ENCODE assay signal across 7 mouse cellular contexts in genomic region chr9:119092473-119093418, GRCm38 (mm10). TPM values are rescaled to one million over a fixed set of nuclear protein-coding genes. Genes with fewer than 3 reads are reported as not detected.
DNase-seq lines count a peak whose midpoint lies in the region; ATAC-seq and TF ChIP-seq lines count a peak whose summit lies in the region.

No protein-coding gene starts in this region.

- peak; percentile 67 for DNase-seq in urinary bladder, postnatal 14 days (ENCODE audit: low spot score)
- DNase-seq in urinary bladder, postnatal 4 days (ENCODE audit: low spot score in 2 of 2): no peak
- peak; percentile 60 to 73 for DNase-seq in heart, adult 9 months (ENCODE audit: low spot score in 2 of 2)
- peak; percentile 39 to 62 for DNase-seq in kidney, postnatal 25 days
- DNase-seq in midbrain, embryonic 11.5 days (ENCODE audit: low spot score, missing footprints): peak; percentile 95
- no peak for DNase-seq in layer of hippocampus, postnatal 14 days (ENCODE audit: low spot score in 2 of 2)

- H3K27me3 ChIP-seq in midbrain, embryonic 11.5 days (ENCODE audit: control insufficient read depth, insufficient read depth, low read length): peaks cover 23% of the 10 kb centered on the region

- H3K9me3 ChIP-seq in midbrain, embryonic 11.5 days (ENCODE audit: control insufficient read depth, low read length): no peaks in the 10 kb centered on the region

- ATAC-seq in midbrain, embryonic 11.5 days (ENCODE audit: low FRiP score): no peak

- H3K4me2 ChIP-seq in midbrain, embryonic 11.5 days: peak overlapping the region; percentile 76

- no peaks in the 10 kb centered on the region for H3K36me3 ChIP-seq in midbrain, embryonic 11.5 days (ENCODE audit: control insufficient read depth, insufficient read depth, low read length)

- 4% methylated on average over 45 of the region's 45 CpGs for WGBS in midbrain, embryonic 11.5 days

- peaks cover 5% of the 10 kb centered on the region; the same call in 1 of the 2 replicates for H3K4me1 ChIP-seq in cortical plate, adult 2 months (ENCODE audit: control insufficient read depth, insufficient read depth, low read length)
- H3K4me1 ChIP-seq in midbrain, embryonic 11.5 days (ENCODE audit: control insufficient read depth, insufficient read depth, low read length): peaks cover 15% of the 10 kb centered on the region

- peak overlapping the region; percentile 73 for H3K27ac ChIP-seq in cortical plate, adult 2 months (ENCODE audit: insufficient read depth, low read length)
- no peak overlapping the region for H3K27ac ChIP-seq in midbrain, embryonic 11.5 days (ENCODE audit: low read depth, low read length)

- peak overlapping the region; percentile 61 for H3K9ac ChIP-seq in midbrain, embryonic 11.5 days (ENCODE audit: low read length)

- TF ChIP-seq CTCF in cortical plate, adult 2 months (IDR thresholded peaks at IDR 0.05; ENCODE audit: extremely low read depth, insufficient read depth, low read length): no peak

- TF ChIP-seq POLR2A in cortical plate, adult 2 months (IDR thresholded peaks at IDR 0.05; ENCODE audit: extremely low read depth, insufficient read depth, low read length): no peak

- peak overlapping the region; percentile 53 for H3K4me3 ChIP-seq in cortical plate, adult 2 months (ENCODE audit: insufficient read depth, low read length)
- peak overlapping the region; percentile 49 for H3K4me3 ChIP-seq in midbrain, embryonic 11.5 days (ENCODE audit: low read depth, low read length)

RNA-seq across cellular contexts. Expression of gene Plcd1, which starts 0.6 kb away (rescaled TPM):
- polyA plus RNA-seq in cortical plate, adult 2 months (2012; rRNA removed): 21.7 and 24.2 TPM in 2 replicates
- 24.2 and 25.8 TPM in 2 replicates for polyA plus RNA-seq in midbrain, embryonic 11.5 days (2014; fragmentation: Nextera tagmentation; extraction: Ambion mirVana)
- 10 to 100 TPM; 11.4 to 11.9 TPM for total RNA-seq in layer of hippocampus, postnatal 14 days (2021)

RNA-seq across cellular contexts. Expression of gene Dlec1, which starts 9.5 kb away (rescaled TPM):
- 4.4 and 4.6 TPM in 2 replicates for polyA plus RNA-seq in cortical plate, adult 2 months (2012; rRNA removed)
- 0.51 and 0.65 TPM in 2 replicates for polyA plus RNA-seq in midbrain, embryonic 11.5 days (2014; fragmentation: Nextera tagmentation; extraction: Ambion mirVana)
- 1 to 10 TPM; 1.3 to 3.8 TPM for total RNA-seq in layer of hippocampus, postnatal 14 days (2021)

RNA-seq across cellular contexts. Expression of gene Vill, which starts 40.2 kb away (rescaled TPM):
- polyA plus RNA-seq in cortical plate, adult 2 months (2012; rRNA removed): 15.1 and 19.4 TPM in 2 replicates
- 7.8 and 8.3 TPM in 2 replicates for polyA plus RNA-seq in midbrain, embryonic 11.5 days (2014; fragmentation: Nextera tagmentation; extraction: Ambion mirVana)
- total RNA-seq in layer of hippocampus, postnatal 14 days (2021): under 1 TPM; 0.39 to 0.81 TPM

Comparison
In these comparisons a context has a peak if more than half of its experiments do, and no peak if none do; other contexts are left out.
1. DNase-seq: peak in urinary bladder, postnatal 14 days (single experiment), heart, adult 9 months (2 of 2), kidney, postnatal 25 days (2 of 2) and midbrain, embryonic 11.5 days (single experiment); none in urinary bladder, postnatal 4 days (0 of 2) and layer of hippocampus, postnatal 14 days (0 of 2).